Mouse (Mus musculus): ENCODE measurements around the gene Palld. TPM values are rescaled to one million over a fixed set of nuclear protein-coding genes. Genes with fewer than 3 reads are reported as not detected.

Gene Palld
- total RNA-seq, 2 experiments from 2014 or later = 6.6 to 6.7 TPM

- no peak for DNase-seq (ENCODE audit: low spot score in 2 of 2)
- TF ChIP-seq CTCF (conservative IDR thresholded peaks at IDR 0.05) = no peak
- Histone ChIP-seq H3K27ac (no peak overlapping the region), H3K4me3 (no peak overlapping the region)
Observed at GRCm38 (mm10) chr8:61611741-61612140, 290.7 kb downstream of the Palld start.

- TF ChIP-seq CTCF (conservative IDR thresholded peaks at IDR 0.05) = no peak
- Histone ChIP-seq H3K4me3 (no peak overlapping the region), H3K27ac (no peak overlapping the region)
- DNase-seq (ENCODE audit: low spot score in 2 of 2) = no peak
Observed at GRCm38 (mm10) chr8:61611077-61611476, 291.4 kb downstream of the Palld start.

GRCm38 (mm10) chr8:61610546-61610945 is 291.9 kb downstream of the Palld start:
- Histone ChIP-seq H3K27ac (no peak overlapping the region), H3K4me3 (no peak overlapping the region)
- no peak for TF ChIP-seq CTCF (conservative IDR thresholded peaks at IDR 0.05)
- no peak for DNase-seq (ENCODE audit: low spot score in 2 of 2)

GRCm38 (mm10) chr8:61607463-61607813 is 295.1 kb downstream of the Palld start:
- no peak overlapping the region for H3K4me3 ChIP-seq
- DNase-seq (ENCODE audit: low spot score in 2 of 2) = no peak
- no peak for TF ChIP-seq CTCF (conservative IDR thresholded peaks at IDR 0.05)
- no peak overlapping the region for H3K27ac ChIP-seq

GRCm38 (mm10) chr8:61606795-61607462 is 295.6 kb downstream of the Palld start:
- Histone ChIP-seq H3K4me3 (no peak overlapping the region), H3K27ac (no peak overlapping the region)
- DNase-seq (ENCODE audit: low spot score in 2 of 2) = peak; percentile 38 to 46
- TF ChIP-seq CTCF (conservative IDR thresholded peaks at IDR 0.05) = no peak

GRCm38 (mm10) chr8:61604871-61605270 is 297.6 kb downstream of the Palld start:
- Histone ChIP-seq H3K27ac (no peak overlapping the region), H3K4me3 (no peak overlapping the region)
- no peak for TF ChIP-seq CTCF (conservative IDR thresholded peaks at IDR 0.05)
- no peak for DNase-seq (ENCODE audit: low spot score in 2 of 2)

GRCm38 (mm10) chr8:61596889-61597288 is 305.6 kb downstream of the Palld start:
- no peak for DNase-seq (ENCODE audit: low spot score in 2 of 2)
- Histone ChIP-seq H3K4me3 (no peak overlapping the region), H3K27ac (no peak overlapping the region)
- no peak for TF ChIP-seq CTCF (conservative IDR thresholded peaks at IDR 0.05)

GRCm38 (mm10) chr8:61591446-61591845 is 311.0 kb downstream of the Palld start:
- peak overlapping the region; percentile 56 for H3K4me3 ChIP-seq
- DNase-seq (ENCODE audit: low spot score in 2 of 2) = no peak
- peak overlapping the region; percentile 33; the same call in 1 of the 2 replicates for H3K27ac ChIP-seq
- TF ChIP-seq CTCF (conservative IDR thresholded peaks at IDR 0.05) = no peak

- no peak for TF ChIP-seq CTCF (conservative IDR thresholded peaks at IDR 0.05)
- peak overlapping the region; percentile 33; the same call in 1 of the 2 replicates for H3K27ac ChIP-seq
- peak overlapping the region; percentile 56 for H3K4me3 ChIP-seq
- peak; percentile 46 to 52 for DNase-seq (ENCODE audit: low spot score in 2 of 2)
Observed at GRCm38 (mm10) chr8:61590551-61591431, 311.7 kb downstream of the Palld start.

GRCm38 (mm10) chr8:61589972-61590391 is 312.5 kb downstream of the Palld start:
- Histone ChIP-seq H3K4me3 (peak overlapping the region; percentile 22; the same call in 1 of the 2 replicates), H3K27ac (no peak overlapping the region)
- no peak for TF ChIP-seq CTCF (conservative IDR thresholded peaks at IDR 0.05)
- no peak for DNase-seq (ENCODE audit: low spot score in 2 of 2)

- H3K4me3 ChIP-seq = no peak overlapping the region
- no peak for DNase-seq (ENCODE audit: low spot score in 2 of 2)
- TF ChIP-seq CTCF (conservative IDR thresholded peaks at IDR 0.05) = no peak
Observed at GRCm38 (mm10) chr8:61588336-61588735, 314.2 kb downstream of the Palld start.

GRCm38 (mm10) chr8:61587731-61588130 is 314.8 kb downstream of the Palld start:
- no peak for DNase-seq (ENCODE audit: low spot score in 2 of 2)
- no peak overlapping the region for H3K4me3 ChIP-seq
- no peak overlapping the region for H3K27ac ChIP-seq
- no peak for TF ChIP-seq CTCF (conservative IDR thresholded peaks at IDR 0.05)

More at GRCm38 (mm10) chr8:61588336-61588735, 314.2 kb downstream of the Palld start:
- no peak overlapping the region for H3K27ac ChIP-seq

- H3K27ac ChIP-seq = no peak overlapping the region
- TF ChIP-seq CTCF (conservative IDR thresholded peaks at IDR 0.05) = no peak
- no peak overlapping the region for H3K4me3 ChIP-seq
- DNase-seq (ENCODE audit: low spot score in 2 of 2) = no peak
Observed at GRCm38 (mm10) chr8:61586529-61586928, 316.0 kb downstream of the Palld start.

All from layer of hippocampus, adult 2 months (tissue).